Mouse (Mus musculus) liver, adult 2 months (tissue): ENCODE results near the gene Samd9l.

Experiments
- CTCF ChIP-seq: fragments of 200-500 bp; IDR thresholded peaks from 2 replicates; pipeline ENCODE4 v1.5.1; 2011; ENCODE audit warnings: low read depth, low read length, control low read depth
- POLR2A ChIP-seq: fragments of 200-500 bp; IDR thresholded peaks from 2 replicates; pipeline ENCODE4 v1.6.1; 2011; ENCODE audit warnings: low read length, control low read depth; ENCODE audit not compliant: insufficient read depth; ENCODE audit errors: extremely low read depth

- TF ChIP-seq POLR2A: no peak
- peak; percentile 85 for TF ChIP-seq CTCF
Measured at GRCm38 (mm10) chr6:3447404-3447803, 48.0 kb upstream of the Samd9l start.
